Mouse (Mus musculus): ENCODE measurements at regions not wholly inside any gene's neighbourhood (a gene's known extent, or its start where the extent isn't known, plus 50 kb on each side); places are given as distances from the start of the nearest gene placed in this dataset.
A peak's percentile ranks its signal among the peaks of the same experiment; 100 is the strongest.

DNA sequence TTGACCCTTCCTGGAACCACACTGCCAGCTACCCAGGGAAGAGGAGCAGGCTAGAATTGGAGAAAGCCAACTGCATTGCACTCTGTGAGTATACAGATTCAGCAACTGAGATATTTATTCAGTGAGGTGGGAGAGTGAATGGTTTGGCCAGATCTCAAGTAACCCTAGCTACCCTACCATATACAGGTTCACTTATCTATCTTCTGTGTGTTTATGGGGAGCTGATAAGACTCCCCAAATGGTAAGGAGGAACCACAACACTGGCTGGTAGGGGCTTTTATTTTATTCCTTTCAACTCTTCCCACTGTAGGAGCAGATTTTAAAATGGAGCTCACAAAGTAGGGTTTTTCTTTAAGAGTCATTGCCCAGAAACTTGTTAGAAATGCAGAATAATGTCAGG lies 62.9 kb downstream of the Arrdc3 start:
- H3K36me3 ChIP-seq (ENCODE audit: control insufficient read depth, insufficient read depth) = peaks cover 4% of the 10 kb centered on the region
- H3K79me2 ChIP-seq (ENCODE audit: control insufficient read depth, insufficient read depth) = no peaks in the 10 kb centered on the region
- H3ac ChIP-seq (ENCODE audit: control insufficient read depth, insufficient read length) = no peak overlapping the region
- H3K4me2 ChIP-seq (ENCODE audit: low read depth) = no peak overlapping the region
- no peaks in the 10 kb centered on the region for H3K27me3 ChIP-seq (ENCODE audit: control insufficient read depth, insufficient read depth, insufficient read length)
- H3K4me3 ChIP-seq = no peak overlapping the region
- TF ChIP-seq POLR2AphosphoS2 (IDR thresholded peaks at IDR 0.05; ENCODE audit: insufficient read length, low read depth) (no peak), TCF12 (IDR thresholded peaks at IDR 0.05; ENCODE audit: insufficient read depth, poor library complexity, severe bottlenecking) (no peak), MYOG (IDR thresholded peaks at IDR 0.05; ENCODE audit: control insufficient read depth in 1 of 3, insufficient read depth in 1 of 3, insufficient read length in 2 of 3, low read depth in 2 of 3) (no peak), SRF (IDR thresholded peaks at IDR 0.05; ENCODE audit: control insufficient read depth, insufficient read length, low read depth) (no peak), MYOD1 (IDR thresholded peaks at IDR 0.05; ENCODE audit: control insufficient read depth in 1 of 3, insufficient read length in 2 of 3, low read depth in 2 of 3) (no peak), CEBPB (IDR thresholded peaks at IDR 0.05; ENCODE audit: insufficient read depth, poor library complexity, severe bottlenecking) (no peak), REST (IDR thresholded peaks at IDR 0.05; ENCODE audit: insufficient read depth, insufficient read length) (no peak), TCF3 (IDR thresholded peaks at IDR 0.05; ENCODE audit: insufficient read length, low read depth) (no peak)

DNA sequence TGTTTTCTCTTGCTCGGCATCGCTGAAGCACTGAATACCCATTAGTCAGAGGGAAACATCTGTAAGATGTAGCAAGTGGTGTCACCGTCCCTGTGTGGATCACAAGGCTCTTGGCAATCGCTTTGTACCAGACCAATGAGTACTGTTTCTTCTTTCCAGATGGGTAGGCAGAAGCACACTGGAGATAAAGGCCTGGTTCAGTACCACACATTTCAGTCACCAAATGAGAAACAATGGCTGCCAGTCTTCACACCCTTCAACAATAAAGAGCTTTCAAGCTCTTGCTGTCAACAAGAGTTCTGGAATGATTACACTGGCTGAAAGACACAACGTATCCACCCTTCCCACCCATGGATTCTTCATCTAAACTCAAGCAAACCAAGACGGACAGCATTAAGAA lies 64.5 kb downstream of the Arrdc3 start:
- Histone ChIP-seq H3K27me3 (ENCODE audit: control insufficient read depth, insufficient read depth, insufficient read length) (no peaks in the 10 kb centered on the region), H3K79me2 (ENCODE audit: control insufficient read depth, insufficient read depth) (no peaks in the 10 kb centered on the region), H3ac (ENCODE audit: control insufficient read depth, insufficient read length) (no peak overlapping the region), H3K4me2 (ENCODE audit: low read depth) (no peak overlapping the region), H3K36me3 (ENCODE audit: control insufficient read depth, insufficient read depth) (peaks cover 4% of the 10 kb centered on the region), H3K4me3 (no peak overlapping the region)
- no peak for TF ChIP-seq SRF (IDR thresholded peaks at IDR 0.05; ENCODE audit: control insufficient read depth, insufficient read length, low read depth)
- TF ChIP-seq POLR2AphosphoS2 (IDR thresholded peaks at IDR 0.05; ENCODE audit: insufficient read length, low read depth) = no peak
- TF ChIP-seq MAX (IDR thresholded peaks at IDR 0.05; ENCODE audit: low read depth) = no peak
- no peak for TF ChIP-seq E2F4 (IDR thresholded peaks at IDR 0.05; ENCODE audit: insufficient read depth)
- TF ChIP-seq REST (IDR thresholded peaks at IDR 0.05; ENCODE audit: insufficient read depth, insufficient read length) = no peak
- no peak for TF ChIP-seq CEBPB (IDR thresholded peaks at IDR 0.05; ENCODE audit: insufficient read depth, poor library complexity, severe bottlenecking)
- TF ChIP-seq MYOD1 (IDR thresholded peaks at IDR 0.05; ENCODE audit: control insufficient read depth in 1 of 3, insufficient read length in 2 of 3, low read depth in 2 of 3) = no peak
- TF ChIP-seq USF1 (IDR thresholded peaks at IDR 0.05; ENCODE audit: low read depth) = no peak
- TF ChIP-seq POLR2A (IDR thresholded peaks at IDR 0.05; ENCODE audit: insufficient read length, low read depth) = no peak
- TF ChIP-seq TCF12 (IDR thresholded peaks at IDR 0.05; ENCODE audit: insufficient read depth, poor library complexity, severe bottlenecking) = no peak
- TF ChIP-seq TCF3 (IDR thresholded peaks at IDR 0.05; ENCODE audit: insufficient read length, low read depth) = no peak

DNA sequence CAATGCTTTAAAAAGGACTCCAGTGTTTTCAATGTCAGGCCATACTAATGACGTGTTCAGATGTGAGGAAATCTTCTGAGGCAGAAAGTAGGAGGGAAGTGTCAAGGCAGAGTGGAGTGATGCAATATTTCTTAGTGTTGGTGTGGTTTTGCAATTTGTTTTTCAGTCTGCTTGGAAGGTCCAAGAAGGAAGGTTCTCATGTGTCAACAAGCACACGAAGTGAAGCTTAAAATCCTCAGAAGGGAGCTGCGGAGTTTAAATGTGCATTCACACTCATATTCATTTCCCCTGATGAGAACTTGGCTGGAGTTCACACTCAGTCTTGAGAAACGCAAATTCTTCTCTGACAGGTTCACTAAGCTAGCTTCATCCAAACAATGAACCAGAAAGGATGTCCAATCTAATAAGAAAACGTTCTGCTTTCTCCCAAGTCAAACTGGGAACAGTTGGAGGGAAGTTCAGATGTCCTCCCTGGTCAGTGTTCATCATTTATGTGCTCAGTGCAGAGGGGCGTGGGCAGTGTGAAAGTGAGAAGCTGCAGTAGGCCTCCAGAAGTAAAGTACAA lies 66.0 kb downstream of the Arrdc3 start:
- no peak overlapping the region for H3K4me3 ChIP-seq
- H3K4me2 ChIP-seq (ENCODE audit: low read depth) = no peak overlapping the region
- H3ac ChIP-seq (ENCODE audit: control insufficient read depth, insufficient read length) = no peak overlapping the region
- TF ChIP-seq CEBPB (IDR thresholded peaks at IDR 0.05; ENCODE audit: insufficient read depth, poor library complexity, severe bottlenecking) (peak; percentile 96), TCF3 (IDR thresholded peaks at IDR 0.05; ENCODE audit: insufficient read length, low read depth) (no peak), E2F4 (IDR thresholded peaks at IDR 0.05; ENCODE audit: insufficient read depth) (no peak), REST (IDR thresholded peaks at IDR 0.05; ENCODE audit: insufficient read depth, insufficient read length) (no peak), POLR2AphosphoS2 (IDR thresholded peaks at IDR 0.05; ENCODE audit: insufficient read length, low read depth) (no peak), TCF12 (IDR thresholded peaks at IDR 0.05; ENCODE audit: insufficient read depth, poor library complexity, severe bottlenecking) (no peak)
- no peaks in the 10 kb centered on the region for H3K79me2 ChIP-seq (ENCODE audit: control insufficient read depth, insufficient read depth)
- peaks cover 4% of the 10 kb centered on the region for H3K36me3 ChIP-seq (ENCODE audit: control insufficient read depth, insufficient read depth)
- no peaks in the 10 kb centered on the region for H3K27me3 ChIP-seq (ENCODE audit: control insufficient read depth, insufficient read depth, insufficient read length)

DNA sequence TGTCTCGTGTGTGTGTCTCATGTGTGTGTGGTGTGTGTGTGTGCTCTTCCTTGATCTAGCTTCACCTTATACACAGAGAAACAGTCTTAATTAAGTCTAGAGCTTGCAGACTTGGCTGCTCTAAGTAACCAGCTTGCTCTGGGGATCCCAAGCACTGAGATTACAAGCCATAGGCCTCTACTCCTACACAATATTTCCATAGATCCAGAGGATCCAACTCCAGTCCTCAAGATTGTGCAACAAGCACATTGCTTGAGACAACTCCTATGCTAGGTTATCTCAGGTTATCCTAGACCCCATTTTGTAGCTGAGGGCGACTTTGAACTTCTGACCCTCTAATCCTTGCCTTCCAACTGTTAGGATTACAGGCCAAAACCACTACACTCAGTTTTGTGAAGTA lies 67.1 kb downstream of the Arrdc3 start:
- H3K36me3 ChIP-seq (ENCODE audit: control insufficient read depth, insufficient read depth) = peaks cover 4% of the 10 kb centered on the region
- H3ac ChIP-seq (ENCODE audit: control insufficient read depth, insufficient read length) = no peak overlapping the region
- no peaks in the 10 kb centered on the region for H3K27me3 ChIP-seq (ENCODE audit: control insufficient read depth, insufficient read depth, insufficient read length)
- no peak overlapping the region for H3K4me2 ChIP-seq (ENCODE audit: low read depth)
- no peak overlapping the region for H3K4me3 ChIP-seq
- TF ChIP-seq REST (IDR thresholded peaks at IDR 0.05; ENCODE audit: insufficient read depth, insufficient read length) = no peak
- no peak for TF ChIP-seq TCF12 (IDR thresholded peaks at IDR 0.05; ENCODE audit: insufficient read depth, poor library complexity, severe bottlenecking)
- no peak for TF ChIP-seq E2F4 (IDR thresholded peaks at IDR 0.05; ENCODE audit: insufficient read depth)
- TF ChIP-seq MAX (IDR thresholded peaks at IDR 0.05; ENCODE audit: low read depth) = no peak
- no peak for TF ChIP-seq MYOD1 (IDR thresholded peaks at IDR 0.05; ENCODE audit: control insufficient read depth in 1 of 3, insufficient read length in 2 of 3, low read depth in 2 of 3)
- no peak for TF ChIP-seq POLR2A (IDR thresholded peaks at IDR 0.05; ENCODE audit: insufficient read length, low read depth)
- no peak for TF ChIP-seq MYOG (IDR thresholded peaks at IDR 0.05; ENCODE audit: control insufficient read depth in 1 of 3, insufficient read depth in 1 of 3, insufficient read length in 2 of 3, low read depth in 2 of 3)
- TF ChIP-seq TCF3 (IDR thresholded peaks at IDR 0.05; ENCODE audit: insufficient read length, low read depth) = no peak
- TF ChIP-seq SRF (IDR thresholded peaks at IDR 0.05; ENCODE audit: control insufficient read depth, insufficient read length, low read depth) = no peak
- no peak for TF ChIP-seq USF1 (IDR thresholded peaks at IDR 0.05; ENCODE audit: low read depth)
- TF ChIP-seq CEBPB (IDR thresholded peaks at IDR 0.05; ENCODE audit: insufficient read depth, poor library complexity, severe bottlenecking) = no peak
- no peak for TF ChIP-seq POLR2AphosphoS2 (IDR thresholded peaks at IDR 0.05; ENCODE audit: insufficient read length, low read depth)
- H3K79me2 ChIP-seq (ENCODE audit: control insufficient read depth, insufficient read depth) = no peaks in the 10 kb centered on the region

DNA sequence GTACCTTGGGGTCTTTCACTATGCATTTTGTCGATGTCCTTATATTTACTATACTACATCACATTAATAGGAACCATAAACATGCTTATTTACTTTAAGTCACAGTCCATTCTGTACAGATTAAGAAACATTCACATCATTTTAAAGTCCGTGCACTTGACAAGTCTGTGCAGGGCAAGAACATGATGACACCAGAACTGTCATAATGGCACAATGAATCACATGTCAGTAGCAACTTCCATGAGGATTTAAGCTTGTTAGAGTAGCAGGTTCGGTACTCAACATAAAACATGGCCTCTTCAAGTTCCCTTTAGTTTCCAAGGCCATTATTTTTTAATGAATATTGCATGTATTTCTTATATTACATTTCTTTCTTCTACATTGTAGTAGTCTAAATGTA lies 67.6 kb downstream of the Arrdc3 start:
- H3K79me2 ChIP-seq (ENCODE audit: control insufficient read depth, insufficient read depth) = no peaks in the 10 kb centered on the region
- peaks cover under 1% of the 10 kb centered on the region for H3K36me3 ChIP-seq (ENCODE audit: control insufficient read depth, insufficient read depth)
- H3ac ChIP-seq (ENCODE audit: control insufficient read depth, insufficient read length) = no peak overlapping the region
- TF ChIP-seq POLR2AphosphoS2 (IDR thresholded peaks at IDR 0.05; ENCODE audit: insufficient read length, low read depth) (no peak), TCF12 (IDR thresholded peaks at IDR 0.05; ENCODE audit: insufficient read depth, poor library complexity, severe bottlenecking) (no peak), SRF (IDR thresholded peaks at IDR 0.05; ENCODE audit: control insufficient read depth, insufficient read length, low read depth) (no peak), MAX (IDR thresholded peaks at IDR 0.05; ENCODE audit: low read depth) (no peak), TCF3 (IDR thresholded peaks at IDR 0.05; ENCODE audit: insufficient read length, low read depth) (no peak), REST (IDR thresholded peaks at IDR 0.05; ENCODE audit: insufficient read depth, insufficient read length) (no peak), CEBPB (IDR thresholded peaks at IDR 0.05; ENCODE audit: insufficient read depth, poor library complexity, severe bottlenecking) (no peak), MYOD1 (IDR thresholded peaks at IDR 0.05; ENCODE audit: control insufficient read depth in 1 of 3, insufficient read length in 2 of 3, low read depth in 2 of 3) (no peak), E2F4 (IDR thresholded peaks at IDR 0.05; ENCODE audit: insufficient read depth) (no peak), POLR2A (IDR thresholded peaks at IDR 0.05; ENCODE audit: insufficient read length, low read depth) (no peak), MYOG (IDR thresholded peaks at IDR 0.05; ENCODE audit: control insufficient read depth in 1 of 3, insufficient read depth in 1 of 3, insufficient read length in 2 of 3, low read depth in 2 of 3) (no peak), USF1 (IDR thresholded peaks at IDR 0.05; ENCODE audit: low read depth) (no peak)
- H3K4me2 ChIP-seq (ENCODE audit: low read depth) = no peak overlapping the region
- H3K4me3 ChIP-seq = no peak overlapping the region
- H3K27me3 ChIP-seq (ENCODE audit: control insufficient read depth, insufficient read depth, insufficient read length) = no peaks in the 10 kb centered on the region
